Mouse (Mus musculus) kidney, adult 2 months (tissue): ENCODE data around the gene Cby3.

Experiments
- CTCF ChIP-seq: fragments of 200-500 bp; conservative IDR thresholded peaks from 2 replicates; pipeline ENCODE4 v1.5.1; 2011; ENCODE audit warnings: low read depth, mild to moderate bottlenecking, control low read depth, low read length, moderate library complexity, mixed read lengths; ENCODE audit not compliant: insufficient read depth, insufficient read length
- POLR2A ChIP-seq: fragments of 200-500 bp; IDR thresholded peaks from one replicate; pipeline ENCODE4 v1.6.1; 2011; ENCODE audit warnings: low read depth, low read length, control low read depth

DNA sequence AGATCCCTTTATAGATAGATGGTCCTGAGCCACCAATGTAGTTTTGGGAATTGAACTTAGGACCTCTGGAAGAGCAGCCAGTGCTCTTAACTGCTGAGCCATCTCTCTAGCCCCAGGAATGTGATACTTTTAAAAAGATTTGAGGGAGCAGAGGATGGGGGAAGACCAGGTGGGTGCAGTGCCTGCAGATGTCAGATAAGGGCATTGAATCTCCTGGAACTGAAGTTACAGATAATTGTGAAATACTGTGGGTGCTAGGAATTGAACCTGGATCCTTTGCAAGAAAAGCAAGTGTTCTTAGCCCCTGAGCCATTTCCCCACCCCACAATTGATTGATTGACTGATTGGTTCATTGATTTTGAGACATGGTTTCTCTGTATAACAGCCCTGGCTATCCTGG lies 11.1 kb downstream of the Cby3 start:
- TF ChIP-seq POLR2A: no peak
- no peak for TF ChIP-seq CTCF
